Mouse (Mus musculus) gastrocnemius, adult 2 months (tissue): ENCODE data around the gene Art3. TPM values are rescaled to one million over a fixed set of nuclear protein-coding genes. Genes with fewer than 3 reads are reported as not detected.

Experiments
- DNase-seq: peaks from one replicate; pipeline ENCODE4 v3.0.0; 2022
- H3K27ac ChIP-seq: fragments of 200-600 bp; 2 replicates; pipeline ENCODE4 v1.8.1; 2022; ENCODE audit warnings: mild to moderate bottlenecking
- H3K4me3 ChIP-seq: fragments of 200-600 bp; 2 replicates; pipeline ENCODE4 v1.8.1; 2022; ENCODE audit warnings: mild to moderate bottlenecking, moderate library complexity
- CTCF ChIP-seq: fragments of 200-600 bp; IDR thresholded peaks from 2 replicates; pipeline ENCODE4 v1.8.1; 2022; ENCODE audit warnings: antibody characterized with exemption, mild to moderate bottlenecking, moderate library complexity
- intact Hi-C: fragments of 180-260 bp; cut with DNase I; formaldehyde crosslinking; loops from one replicate; pipeline ENCODE4 v1.15.1; 2025
- long read RNA-seq, 2 experiments: library from polyadenylated mRNA; stranded (forward); transcript quantifications; one replicate each; pipeline ENCODE4 v2.0.0; 2021
- total RNA-seq, 2 experiments: library from RNA; stranded (reverse); gene quantifications; 2 replicates each; pipeline ENCODE4 v1.2.3; 2021

Art3 gene
- 100 to 1,000 TPM; 394 to 399 TPM for total RNA-seq
- long read RNA-seq, experiment 1, partial matches to known transcripts = 9 of 74 reads
- long read RNA-seq, experiment 1, other reads (novel, unspliced or antisense) = 62 of 74 reads
- long read RNA-seq, experiment 2, partial matches to known transcripts = 4 of 92 reads
- long read RNA-seq, experiment 2, other reads (novel, unspliced or antisense) = 85 of 92 reads

- intact Hi-C loops = no loop called here
- Histone ChIP-seq H3K27ac (peak within 1 kb of the TSS; percentile 77), H3K4me3 (peak within 1 kb of the TSS; percentile 65)
- TF ChIP-seq CTCF = no peak
- DNase-seq = peak; percentile 34
These were observed at the start of gene Art3 for GRCm38 (mm10) chr5:92331635-92332338. Gene Art3, plus strand, starts transcription at chr5:92331827.

GRCm38 (mm10) chr5:92282571-92282970 is 49.1 kb upstream of the Art3 start:
- no peak overlapping the region for H3K4me3 ChIP-seq
- peak overlapping the region; percentile 3; the same call in 1 of the 2 replicates for H3K27ac ChIP-seq
- peak; percentile 58 for DNase-seq
- intact Hi-C loops = no loop called here
- TF ChIP-seq CTCF = no peak

- DNase-seq = no peak
- 0 out of 2 replicates have a peak overlapping the region, but pooled peaks have one; percentile 3 for H3K27ac ChIP-seq
- intact Hi-C loops = no loop called here
These were observed 48.5 kb upstream of the Art3 start for GRCm38 (mm10) chr5:92283107-92283506.

GRCm38 (mm10) chr5:92287840-92288239 is 43.8 kb upstream of the Art3 start:
- intact Hi-C loops = no loop called here
- H3K4me3 ChIP-seq = no peak overlapping the region

More at GRCm38 (mm10) chr5:92283107-92283506, 48.5 kb upstream of the Art3 start:
- TF ChIP-seq CTCF = no peak
- no peak overlapping the region for H3K4me3 ChIP-seq

GRCm38 (mm10) chr5:92291652-92292414 is 39.8 kb upstream of the Art3 start:
- no peak overlapping the region for H3K4me3 ChIP-seq
- TF ChIP-seq CTCF = no peak
- H3K27ac ChIP-seq = no peak overlapping the region
- DNase-seq = no peak
- intact Hi-C loops = no loop called here

More at GRCm38 (mm10) chr5:92287840-92288239, 43.8 kb upstream of the Art3 start:
- no peak overlapping the region for H3K27ac ChIP-seq
- no peak for DNase-seq
- TF ChIP-seq CTCF = no peak

- no peak for TF ChIP-seq CTCF
- H3K4me3 ChIP-seq = no peak overlapping the region
- no peak overlapping the region for H3K27ac ChIP-seq
- DNase-seq = no peak
- intact Hi-C loops = no loop called here
These were observed 37.1 kb upstream of the Art3 start for GRCm38 (mm10) chr5:92294525-92294924.

GRCm38 (mm10) chr5:92302149-92302840 is 29.3 kb upstream of the Art3 start:
- TF ChIP-seq CTCF = no peak
- no peak overlapping the region for H3K4me3 ChIP-seq
- no peak for DNase-seq
- no peak overlapping the region for H3K27ac ChIP-seq
- intact Hi-C loops = no loop called here

GRCm38 (mm10) chr5:92304291-92304690 is 27.3 kb upstream of the Art3 start:
- no peak for DNase-seq
- TF ChIP-seq CTCF = no peak
- intact Hi-C loops = no loop called here
- Histone ChIP-seq H3K4me3 (no peak overlapping the region), H3K27ac (no peak overlapping the region)

- DNase-seq = peak; percentile 95
- intact Hi-C loops = loop anchor here (5.0 kb wide), 1 partner anchor 87 kb away; no protein-coding TSS in a partner anchor
- peak; percentile 77 for TF ChIP-seq CTCF
- H3K4me3 ChIP-seq = peak within 1 kb of the TSS; percentile 78
- H3K27ac ChIP-seq = peak within 1 kb of the TSS; percentile 97
These were observed 21.7 kb upstream of the Art3 start, which contains the start of gene Sdad1 for GRCm38 (mm10) chr5:92309681-92310511. Gene Sdad1, minus strand, starts transcription at chr5:92310479.

- intact Hi-C loops = loop anchor here (1.0 to 5.0 kb wide), 2 partner anchors 69 to 85 kb away; no protein-coding TSS in a partner anchor
- H3K27ac ChIP-seq = peak overlapping the region; percentile 38; the same call in 1 of the 2 replicates
- TF ChIP-seq CTCF = peak; percentile 84
- DNase-seq = peak; percentile 85
- peak overlapping the region; percentile 32; the same call in 1 of the 2 replicates for H3K4me3 ChIP-seq
These were observed 19.4 kb upstream of the Art3 start for GRCm38 (mm10) chr5:92312046-92312715.

GRCm38 (mm10) chr5:92313776-92314175 is 17.9 kb upstream of the Art3 start:
- H3K4me3 ChIP-seq = no peak overlapping the region
- TF ChIP-seq CTCF = no peak
- intact Hi-C loops = loop anchor here (5.0 kb wide), 1 partner anchor 84 kb away; no protein-coding TSS in a partner anchor
- no peak overlapping the region for H3K27ac ChIP-seq
- no peak for DNase-seq
